Mouse (Mus musculus) small intestine, adult 2 months (tissue): Measurements from ENCODE around the gene Tiam2.

Source experiments
- CTCF ChIP-seq: fragments of 200-500 bp; IDR thresholded peaks from 2 replicates; pipeline ENCODE4 v1.5.1; 2012; ENCODE audit warnings: low read depth, mild to moderate bottlenecking, control low read depth, inconsistent platforms, low read length, moderate library complexity, mixed read lengths; ENCODE audit not compliant: insufficient replicate concordance, insufficient read length; ENCODE audit errors: extremely low read depth
- POLR2A ChIP-seq: fragments of 200-500 bp; IDR thresholded peaks from 2 replicates; pipeline ENCODE4 v1.6.1; 2012; ENCODE audit warnings: low read depth, mild to moderate bottlenecking, control low read depth, inconsistent platforms, low read length, moderate library complexity

GRCm38 (mm10) chr17:3410307-3410706 is 83.9 kb downstream of the Tiam2 start:
- TF ChIP-seq POLR2A (no peak), CTCF (no peak)
